Mouse (Mus musculus): ENCODE measurements around the gene Hps6. TPM values are rescaled to one million over a fixed set of nuclear protein-coding genes. Genes with fewer than 3 reads are reported as not detected.
"Not testable (repeated sequence)": the region's sequence is repeated elsewhere in the genome, so short reads cannot be mapped to it uniquely, and the experiment has no call there.

Hps6 gene
- 1.0 and 1.1 TPM in 2 replicates for polyA plus RNA-seq (2012; rRNA removed)

- Histone ChIP-seq H3K27me3 (ENCODE audit: control insufficient read depth, insufficient read depth, low read length) (no peaks in the 10 kb centered on the region), H3K36me3 (ENCODE audit: control insufficient read depth, insufficient read depth, low read length) (no peaks in the 10 kb centered on the region), H3K4me1 (ENCODE audit: control insufficient read depth, insufficient read depth, low read length) (peaks cover 6% of the 10 kb centered on the region), H3K4me3 (ENCODE audit: control insufficient read depth, low read depth, low read length) (peak within 1 kb of the TSS; percentile 77), H3K27ac (ENCODE audit: control insufficient read depth, insufficient read depth, low read depth, low read length) (no peak within 1 kb of the TSS; the same call in 1 of the 2 replicates)
- TF ChIP-seq CTCF (IDR thresholded peaks at IDR 0.05; ENCODE audit: control insufficient read depth, insufficient read depth, insufficient replicate concordance, low read depth, low read length) = no peak
- peak; percentile 71; the same call in 1 of the 2 replicates for TF ChIP-seq POLR2A (IDR thresholded peaks at IDR 0.05; ENCODE audit: control insufficient read depth, low read depth, low read length)
These were observed at the start of gene Hps6 for GRCm38 (mm10) chr19:46003371-46004226. Gene Hps6 (plus strand): TSS chr19:46003508.

- H3K27me3 ChIP-seq (ENCODE audit: control insufficient read depth, insufficient read depth, low read length) = no peaks in the 10 kb centered on the region
- H3K27ac ChIP-seq (ENCODE audit: control insufficient read depth, insufficient read depth, low read depth, low read length) = no peak overlapping the region
- peaks cover 2% of the 10 kb centered on the region; the same call in 1 of the 2 replicates for H3K36me3 ChIP-seq (ENCODE audit: control insufficient read depth, insufficient read depth, low read length)
- no peak overlapping the region for H3K4me3 ChIP-seq (ENCODE audit: control insufficient read depth, low read depth, low read length)
- TF ChIP-seq POLR2A (IDR thresholded peaks at IDR 0.05; ENCODE audit: control insufficient read depth, low read depth, low read length) (no peak), CTCF (IDR thresholded peaks at IDR 0.05; ENCODE audit: control insufficient read depth, insufficient read depth, insufficient replicate concordance, low read depth, low read length) (no peak)
- no peaks in the 10 kb centered on the region for H3K4me1 ChIP-seq (ENCODE audit: control insufficient read depth, insufficient read depth, low read length)
These were observed 46.6 kb upstream of the Hps6 start for GRCm38 (mm10) chr19:45956736-45957135.

- Histone ChIP-seq H3K4me1 (ENCODE audit: control insufficient read depth, insufficient read depth, low read length) (no peaks in the 10 kb centered on the region), H3K27me3 (ENCODE audit: control insufficient read depth, insufficient read depth, low read length) (no peaks in the 10 kb centered on the region), H3K36me3 (ENCODE audit: control insufficient read depth, insufficient read depth, low read length) (peaks cover 2% of the 10 kb centered on the region; the same call in 1 of the 2 replicates), H3K27ac (ENCODE audit: control insufficient read depth, insufficient read depth, low read depth, low read length) (no peak overlapping the region), H3K4me3 (ENCODE audit: control insufficient read depth, low read depth, low read length) (no peak overlapping the region)
- no peak for TF ChIP-seq POLR2A (IDR thresholded peaks at IDR 0.05; ENCODE audit: control insufficient read depth, low read depth, low read length)
- TF ChIP-seq CTCF (IDR thresholded peaks at IDR 0.05; ENCODE audit: control insufficient read depth, insufficient read depth, insufficient replicate concordance, low read depth, low read length) = no peak
These were observed 42.5 kb upstream of the Hps6 start for GRCm38 (mm10) chr19:45960770-45961169.

GRCm38 (mm10) chr19:45984379-45984778, 18.9 kb upstream of the Hps6 start:
- Histone ChIP-seq H3K4me1 (ENCODE audit: control insufficient read depth, insufficient read depth, low read length) (no peaks in the 10 kb centered on the region), H3K27me3 (ENCODE audit: control insufficient read depth, insufficient read depth, low read length) (no peaks in the 10 kb centered on the region), H3K36me3 (ENCODE audit: control insufficient read depth, insufficient read depth, low read length) (no peaks in the 10 kb centered on the region), H3K4me3 (ENCODE audit: control insufficient read depth, low read depth, low read length) (no peak overlapping the region), H3K27ac (ENCODE audit: control insufficient read depth, insufficient read depth, low read depth, low read length) (no peak overlapping the region)
- TF ChIP-seq CTCF (IDR thresholded peaks at IDR 0.05; ENCODE audit: control insufficient read depth, insufficient read depth, insufficient replicate concordance, low read depth, low read length) = no peak
- TF ChIP-seq POLR2A (IDR thresholded peaks at IDR 0.05; ENCODE audit: control insufficient read depth, low read depth, low read length) = no peak

GRCm38 (mm10) chr19:45988238-45988637, 15.1 kb upstream of the Hps6 start:
- no peaks in the 10 kb centered on the region for H3K27me3 ChIP-seq (ENCODE audit: control insufficient read depth, insufficient read depth, low read length)
- H3K4me3 ChIP-seq (ENCODE audit: control insufficient read depth, low read depth, low read length) = no peak overlapping the region
- no peaks in the 10 kb centered on the region for H3K36me3 ChIP-seq (ENCODE audit: control insufficient read depth, insufficient read depth, low read length)
- no peaks in the 10 kb centered on the region for H3K4me1 ChIP-seq (ENCODE audit: control insufficient read depth, insufficient read depth, low read length)
- H3K27ac ChIP-seq (ENCODE audit: control insufficient read depth, insufficient read depth, low read depth, low read length) = no peak overlapping the region
- TF ChIP-seq POLR2A (IDR thresholded peaks at IDR 0.05; ENCODE audit: control insufficient read depth, low read depth, low read length) (no peak), CTCF (IDR thresholded peaks at IDR 0.05; ENCODE audit: control insufficient read depth, insufficient read depth, insufficient replicate concordance, low read depth, low read length) (no peak)

- Histone ChIP-seq H3K27ac (ENCODE audit: control insufficient read depth, insufficient read depth, low read depth, low read length) (no peak overlapping the region), H3K36me3 (ENCODE audit: control insufficient read depth, insufficient read depth, low read length) (no peaks in the 10 kb centered on the region), H3K27me3 (ENCODE audit: control insufficient read depth, insufficient read depth, low read length) (no peaks in the 10 kb centered on the region), H3K4me1 (ENCODE audit: control insufficient read depth, insufficient read depth, low read length) (no peaks in the 10 kb centered on the region), H3K4me3 (ENCODE audit: control insufficient read depth, low read depth, low read length) (no peak overlapping the region)
- TF ChIP-seq POLR2A (IDR thresholded peaks at IDR 0.05; ENCODE audit: control insufficient read depth, low read depth, low read length) (no peak), CTCF (IDR thresholded peaks at IDR 0.05; ENCODE audit: control insufficient read depth, insufficient read depth, insufficient replicate concordance, low read depth, low read length) (no peak)
These were observed 12.1 kb upstream of the Hps6 start for GRCm38 (mm10) chr19:45991171-45991570.

- not testable (repeated sequence) for H3K4me1 ChIP-seq (ENCODE audit: control insufficient read depth, insufficient read depth, low read length); H3K36me3 ChIP-seq (ENCODE audit: control insufficient read depth, insufficient read depth, low read length); H3K27ac ChIP-seq (ENCODE audit: control insufficient read depth, insufficient read depth, low read depth, low read length); H3K4me3 ChIP-seq (ENCODE audit: control insufficient read depth, low read depth, low read length); H3K27me3 ChIP-seq (ENCODE audit: control insufficient read depth, insufficient read depth, low read length)
These were observed 9.9 kb upstream of the Hps6 start for GRCm38 (mm10) chr19:45993441-45993840.

Data from testis, adult 2 months (tissue).